In genomic region chr11:69099177-69099914, GRCm38 (mm10) we compare ENCODE assay signal across 8 mouse cellular contexts. TPM values are rescaled to one million over a fixed set of nuclear protein-coding genes. Genes with fewer than 3 reads are reported as not detected.
DNase-seq lines count a peak whose midpoint lies in the region; ATAC-seq and TF ChIP-seq lines count a peak whose summit lies in the region.

No protein-coding gene starts in this region.

- peak; percentile 56 for DNase-seq in ovary, postnatal 10 days (ENCODE audit: low spot score)
- DNase-seq in ovary, adult 18-20 months (ENCODE audit: low spot score), result no peak
- peak; percentile 89 to 91 for DNase-seq in cerebellum, postnatal 10 days
- DNase-seq in heart, adult 2 months, result peak; percentile 90 to 92
- peak; percentile 88 for DNase-seq in kidney, adult 18-20 months
- no peak for DNase-seq in liver, embryonic 13.5 days

- peak overlapping the region; percentile 98 for H3K27ac ChIP-seq in heart, adult 2 months
- H3K27ac ChIP-seq in liver, embryonic 13.5 days, result peak overlapping the region; percentile 93
- H3K27ac ChIP-seq in neural tube, embryonic 14.5 days (ENCODE audit: low read depth, low read length), result peak overlapping the region; percentile 76

- H3K79me2 ChIP-seq in heart, adult 2 months (replicated peaks; ENCODE audit: control insufficient read depth, insufficient read depth, low read length), result peaks cover 2% of the 10 kb centered on the region

- peak; percentile 99 for TF ChIP-seq EP300 in heart, adult 2 months (IDR thresholded peaks at IDR 0.05; ENCODE audit: insufficient read depth, low read depth, low read length)

- under 1% methylated on average over 22 of the region's 22 CpGs for WGBS in heart, adult 2 months
- WGBS in liver, embryonic 13.5 days (ENCODE audit: insufficient replicate concordance), result 1% methylated on average over 22 of the region's 22 CpGs
- 1% methylated on average over 22 of the region's 22 CpGs for WGBS in neural tube, embryonic 14.5 days

- TF ChIP-seq POLR2A in heart, adult 2 months (IDR thresholded peaks at IDR 0.05; ENCODE audit: insufficient read depth, low read depth, low read length), result no peak; the same call in 1 of the 2 replicates

- H3K4me2 ChIP-seq in liver, embryonic 13.5 days, result peak overlapping the region; percentile 95
- peak overlapping the region; percentile 93 for H3K4me2 ChIP-seq in neural tube, embryonic 14.5 days (ENCODE audit: low read depth, low read length)

- peaks cover 9% of the 10 kb centered on the region for H3K36me3 ChIP-seq in heart, adult 2 months (ENCODE audit: control insufficient read depth, insufficient read depth, low read length)
- H3K36me3 ChIP-seq in liver, embryonic 13.5 days, result peaks cover 39% of the 10 kb centered on the region
- peaks cover 33% of the 10 kb centered on the region for H3K36me3 ChIP-seq in neural tube, embryonic 14.5 days (ENCODE audit: control insufficient read depth, insufficient read depth, low read length)

- H3K4me3 ChIP-seq in heart, adult 2 months, result peak overlapping the region; percentile 67
- H3K4me3 ChIP-seq in liver, embryonic 13.5 days (replicated peaks), result peak overlapping the region; percentile 67
- H3K4me3 ChIP-seq in neural tube, embryonic 14.5 days (ENCODE audit: low read depth, low read length), result peak overlapping the region; percentile 48

- no peak for ATAC-seq in liver, embryonic 13.5 days (ENCODE audit: low read depth)
- ATAC-seq in neural tube, embryonic 14.5 days (ENCODE audit: low read depth), result no peak
- no peak for ATAC-seq in megakaryocyte-erythroid progenitor cell, adult 5-6 weeks (replicated peaks; ENCODE audit: low FRiP score, low TSS enrichment, poor library complexity, severe bottlenecking)

- no peaks in the 10 kb centered on the region for H3K27me3 ChIP-seq in heart, adult 2 months (ENCODE audit: control insufficient read depth, insufficient read depth, low read length)
- no peaks in the 10 kb centered on the region for H3K27me3 ChIP-seq in liver, embryonic 13.5 days
- no peaks in the 10 kb centered on the region for H3K27me3 ChIP-seq in neural tube, embryonic 14.5 days (ENCODE audit: control insufficient read depth, insufficient read depth, low read length)

- peaks cover 13% of the 10 kb centered on the region for H3K4me1 ChIP-seq in heart, adult 2 months (ENCODE audit: control insufficient read depth, insufficient read depth, low read length)
- peaks cover 61% of the 10 kb centered on the region for H3K4me1 ChIP-seq in liver, embryonic 13.5 days (replicated peaks)
- peaks cover 29% of the 10 kb centered on the region for H3K4me1 ChIP-seq in neural tube, embryonic 14.5 days (ENCODE audit: control insufficient read depth, insufficient read depth, low read length)

- H3K9ac ChIP-seq in heart, adult 2 months (ENCODE audit: low read depth, low read length), result peak overlapping the region; percentile 81
- H3K9ac ChIP-seq in liver, embryonic 13.5 days, result peak overlapping the region; percentile 77
- H3K9ac ChIP-seq in neural tube, embryonic 14.5 days (replicated peaks; ENCODE audit: low read depth, low read length), result peak overlapping the region; percentile 71

- no peak for TF ChIP-seq CTCF in heart, adult 2 months (IDR thresholded peaks at IDR 0.05)

- H3K9me3 ChIP-seq in liver, embryonic 13.5 days (replicated peaks), result no peaks in the 10 kb centered on the region
- no peaks in the 10 kb centered on the region for H3K9me3 ChIP-seq in neural tube, embryonic 14.5 days (ENCODE audit: control insufficient read depth, low read length)

- intact Hi-C loops in heart, adult 2 months (cut with DNase I), result loop anchor here (5.0 kb wide), 1 partner anchor 142 kb away; the partner anchor contains the start of gene Arhgef15

RNA-seq across cellular contexts. Expression of gene Per1, which starts 4.3 kb away (rescaled TPM):
- 10 to 100 TPM; 44.4 to 79.8 TPM for total RNA-seq in heart, adult 2 months (2021)
- 18.0 and 36.4 TPM in 2 replicates for polyA plus RNA-seq in heart, adult 2 months (2012; rRNA removed)
- 1.9 TPM in 2 replicates for polyA plus RNA-seq in liver, embryonic 13.5 days (2015; fragmentation: Nextera tagmentation; extraction: Ambion mirVana)
- 6.5 and 9.4 TPM in 2 replicates for polyA plus RNA-seq in neural tube, embryonic 14.5 days (2014; fragmentation: Nextera tagmentation; extraction: Ambion mirVana)
- total RNA-seq in megakaryocyte-erythroid progenitor cell, adult 5-6 weeks (2014; fragmentation: Nextera tagmentation), result 11.3 and 17.6 TPM in 2 replicates
- total RNA-seq in megakaryocyte-erythroid progenitor cell, adult 5-6 weeks (2017), result 4.7 and 12.5 TPM in 2 replicates

RNA-seq across cellular contexts. Expression of gene Vamp2, which starts 11.1 kb away (rescaled TPM):
- total RNA-seq in heart, adult 2 months (2021), result 10 to 100 TPM; 63.4 to 70.8 TPM
- 83.0 and 90.0 TPM in 2 replicates for polyA plus RNA-seq in heart, adult 2 months (2012; rRNA removed)
- 12.5 and 15.9 TPM in 2 replicates for polyA plus RNA-seq in liver, embryonic 13.5 days (2015; fragmentation: Nextera tagmentation; extraction: Ambion mirVana)
- 337 and 385 TPM in 2 replicates for polyA plus RNA-seq in neural tube, embryonic 14.5 days (2014; fragmentation: Nextera tagmentation; extraction: Ambion mirVana)
- 46.7 and 60.3 TPM in 2 replicates for total RNA-seq in megakaryocyte-erythroid progenitor cell, adult 5-6 weeks (2014; fragmentation: Nextera tagmentation)
- total RNA-seq in megakaryocyte-erythroid progenitor cell, adult 5-6 weeks (2017), result 7.5 and 15.7 TPM in 2 replicates

RNA-seq across cellular contexts. Expression of gene Hes7, which starts 20.9 kb away (rescaled TPM):
- total RNA-seq in heart, adult 2 months (2021), result under 1 TPM in 1 of 2 experiments, not detected in 1; 0.11 TPM
- polyA plus RNA-seq in heart, adult 2 months (2012; rRNA removed), result 0.10 TPM in 1 of 2 replicates, not detected in the other
- polyA plus RNA-seq in liver, embryonic 13.5 days (2015; fragmentation: Nextera tagmentation; extraction: Ambion mirVana), result 0.17 and 0.18 TPM in 2 replicates
- polyA plus RNA-seq in neural tube, embryonic 14.5 days (2014; fragmentation: Nextera tagmentation; extraction: Ambion mirVana), result 0.43 and 0.52 TPM in 2 replicates
- not detected in 2 replicates for total RNA-seq in megakaryocyte-erythroid progenitor cell, adult 5-6 weeks (2014; fragmentation: Nextera tagmentation)
- not detected in 2 replicates for total RNA-seq in megakaryocyte-erythroid progenitor cell, adult 5-6 weeks (2017)

RNA-seq across cellular contexts. Expression of gene 9130213A22Rik, which starts 23.0 kb away (rescaled TPM):
- under 1 TPM; 0.21 to 0.23 TPM for total RNA-seq in heart, adult 2 months (2021)
- 0.82 and 1.00 TPM in 2 replicates for polyA plus RNA-seq in heart, adult 2 months (2012; rRNA removed)
- polyA plus RNA-seq in liver, embryonic 13.5 days (2015; fragmentation: Nextera tagmentation; extraction: Ambion mirVana), result 0.09 TPM in 1 of 2 replicates, not detected in the other
- polyA plus RNA-seq in neural tube, embryonic 14.5 days (2014; fragmentation: Nextera tagmentation; extraction: Ambion mirVana), result 0.33 and 0.48 TPM in 2 replicates
- not detected in 2 replicates for total RNA-seq in megakaryocyte-erythroid progenitor cell, adult 5-6 weeks (2014; fragmentation: Nextera tagmentation)
- total RNA-seq in megakaryocyte-erythroid progenitor cell, adult 5-6 weeks (2017), result not detected in 2 replicates

RNA-seq across cellular contexts. Expression of gene Aloxe3, which starts 26.4 kb away (rescaled TPM):
- under 1 TPM; 0.05 to 0.07 TPM for total RNA-seq in heart, adult 2 months (2021)
- 0.16 TPM in 1 of 2 replicates, not detected in the other for polyA plus RNA-seq in heart, adult 2 months (2012; rRNA removed)
- 0.06 TPM in 1 of 2 replicates, not detected in the other for polyA plus RNA-seq in liver, embryonic 13.5 days (2015; fragmentation: Nextera tagmentation; extraction: Ambion mirVana)
- 2.2 and 5.0 TPM in 2 replicates for polyA plus RNA-seq in neural tube, embryonic 14.5 days (2014; fragmentation: Nextera tagmentation; extraction: Ambion mirVana)
- not detected in 2 replicates for total RNA-seq in megakaryocyte-erythroid progenitor cell, adult 5-6 weeks (2014; fragmentation: Nextera tagmentation)
- not detected in 2 replicates for total RNA-seq in megakaryocyte-erythroid progenitor cell, adult 5-6 weeks (2017)

Comparison
In these comparisons a context has a peak if more than half of its experiments do, and no peak if none do; other contexts are left out.
1. DNase-seq: peak in ovary, postnatal 10 days (single experiment), cerebellum, postnatal 10 days (2 of 2), heart, adult 2 months (2 of 2) and kidney, adult 18-20 months (single experiment); none in ovary, adult 18-20 months (single experiment) and liver, embryonic 13.5 days (single experiment).
2. Peak in every context shown above with its lines, with median percentiles within 50 percentile points of each other: H3K27ac ChIP-seq, H3K4me3 ChIP-seq and H3K9ac ChIP-seq.